Mouse (Mus musculus) bone marrow, adult 2 months (tissue): Measurements from ENCODE around the gene Zfp507. TPM values are rescaled to one million over a fixed set of nuclear protein-coding genes. Genes with fewer than 3 reads are reported as not detected.

ENCODE experiments used
- H3K27ac ChIP-seq: fragments of 200-500 bp; 2 replicates; pipeline ENCODE4 v1.5.1; 2012; ENCODE audit warnings: low read depth, mild to moderate bottlenecking, control low read depth, inconsistent platforms, low read length; ENCODE audit not compliant: control insufficient read depth, poor library complexity, insufficient read depth
- H3K4me1 ChIP-seq: fragments of 200-500 bp; 2 replicates; pipeline ENCODE4 v1.6.1; 2011; ENCODE audit warnings: low read length; ENCODE audit not compliant: control insufficient read depth, insufficient read depth
- H3K4me3 ChIP-seq: fragments of 200-500 bp; replicated peaks from 2 replicates; pipeline ENCODE3; 2011; ENCODE audit warnings: mild to moderate bottlenecking, low read depth, low read length, control low read depth; ENCODE audit not compliant: control insufficient read depth
- CTCF ChIP-seq: fragments of 200-500 bp; IDR thresholded peaks from 2 replicates; pipeline ENCODE4 v1.5.1; 2011; ENCODE audit warnings: low read length, control low read depth; ENCODE audit not compliant: control insufficient read depth, insufficient read depth
- POLR2A ChIP-seq: fragments of 200-500 bp; IDR thresholded peaks from 2 replicates; pipeline ENCODE4 v1.6.1; 2011; ENCODE audit warnings: low read depth, mild to moderate bottlenecking, control low read depth, low read length, borderline replicate concordance; ENCODE audit not compliant: control insufficient read depth
- WGBS: fragments of 180-500 bp; shearing (Covaris S2); methylation state at CpG from one replicate; pipeline ENCODE4 v1.1.7; 2018; 5-methylcytosine and 5-hydroxymethylcytosine counted together
- polyA plus RNA-seq: library from polyadenylated mRNA; stranded (reverse); fragments of >200 nt; gene quantifications from 2 replicates; pipeline ENCODE4 v1.2.4, GENCODE M21; 2011; ENCODE audit warnings: low replicate concordance; ENCODE audit not compliant: missing spikeins, insufficient read depth, insufficient read length

The Zfp507 gene
- polyA plus RNA-seq, 1 experiment = 12.2 TPM

GRCm38 (mm10) chr7:35794145-35794664, 8.6 kb downstream of the Zfp507 start:
- 76% methylated on average over 12 of the region's 12 CpGs for WGBS
- TF ChIP-seq CTCF (no peak), POLR2A (no peak)
- no peak overlapping the region for H3K4me3 ChIP-seq
- peaks cover 2% of the 10 kb centered on the region for H3K4me1 ChIP-seq
- H3K27ac ChIP-seq = no peak overlapping the region

DNA sequence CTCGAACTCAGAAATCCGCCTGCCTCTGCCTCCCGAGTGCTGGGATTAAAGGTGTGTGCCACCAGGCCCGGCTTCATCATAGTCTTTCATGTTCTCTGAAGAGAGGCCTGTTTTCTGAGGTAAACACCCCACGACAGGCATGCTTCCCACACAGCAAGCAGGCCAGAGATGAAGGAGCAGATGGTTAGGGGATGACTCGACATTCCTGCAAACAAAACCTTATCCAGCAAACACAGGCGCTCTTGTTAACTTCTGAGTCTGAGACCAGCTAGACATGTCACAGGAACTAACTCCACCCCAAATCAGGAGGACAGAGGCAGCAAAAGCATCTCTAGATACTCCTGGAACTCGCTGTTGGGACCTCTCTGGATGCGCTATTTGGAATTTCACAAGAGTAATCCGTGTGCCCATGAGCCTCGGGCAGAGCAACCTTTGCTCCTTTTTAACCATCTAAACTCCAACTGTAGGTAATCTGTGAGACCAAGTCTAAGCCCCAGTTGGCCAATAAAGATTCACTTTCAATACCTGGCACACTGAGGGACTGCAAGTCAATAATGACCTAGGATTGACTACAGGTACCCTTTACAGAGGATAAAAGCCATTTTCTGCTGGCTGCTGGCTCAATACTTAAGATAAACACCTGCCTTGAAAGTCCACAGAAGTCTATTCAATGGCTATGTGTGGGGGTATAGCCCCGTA, 10.5 kb downstream of the Zfp507 start:
- Histone ChIP-seq H3K27ac (no peak overlapping the region), H3K4me3 (no peak overlapping the region), H3K4me1 (peaks cover 2% of the 10 kb centered on the region)
- no peak for TF ChIP-seq CTCF
- TF ChIP-seq POLR2A = no peak
- WGBS = 76% methylated on average over 12 of the region's 12 CpGs

DNA sequence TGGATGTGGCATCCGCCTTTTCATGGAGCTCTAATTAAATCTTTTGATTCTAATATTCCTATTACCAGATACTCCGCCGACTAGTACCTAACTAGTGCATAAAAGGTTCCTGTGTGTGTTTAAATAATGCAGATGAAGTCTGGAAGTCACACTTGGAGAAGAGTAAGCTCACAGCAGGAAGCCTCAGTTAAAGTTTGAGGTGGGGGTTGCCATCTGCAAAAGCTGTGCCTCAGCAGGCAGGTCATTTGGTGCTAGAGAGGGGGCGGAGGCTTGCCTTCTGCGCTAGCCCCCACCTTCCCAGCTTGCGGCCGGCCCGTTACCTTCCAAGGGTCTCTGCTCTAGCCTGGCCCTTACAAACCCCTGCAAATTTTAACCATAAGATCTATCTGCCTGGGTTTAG, 11.9 kb downstream of the Zfp507 start:
- no peak overlapping the region for H3K4me3 ChIP-seq
- H3K27ac ChIP-seq = no peak overlapping the region
- no peaks in the 10 kb centered on the region for H3K4me1 ChIP-seq
- WGBS = 92% methylated on average over 8 of the region's 8 CpGs
- no peak for TF ChIP-seq CTCF
- no peak for TF ChIP-seq POLR2A

DNA sequence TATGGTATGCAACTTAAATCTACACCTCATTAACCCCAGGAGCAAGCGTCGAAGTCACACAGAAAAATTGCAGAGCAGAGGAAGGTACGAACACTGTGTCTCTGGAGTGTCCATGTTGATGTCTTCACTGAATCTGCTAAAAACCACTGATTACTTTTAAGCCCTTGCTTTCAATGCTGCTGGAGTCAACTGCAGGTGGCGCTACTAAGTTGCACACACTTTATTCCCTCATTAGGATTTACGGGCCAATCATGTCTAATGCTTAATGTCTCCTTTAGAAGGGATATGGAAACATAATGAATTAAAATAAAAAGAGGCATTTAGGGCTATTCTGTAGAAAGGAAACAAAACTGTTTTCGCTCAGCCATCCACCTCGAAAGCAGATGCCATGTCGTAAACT, 12.6 kb downstream of the Zfp507 start:
- TF ChIP-seq CTCF = no peak
- TF ChIP-seq POLR2A = no peak
- no peak overlapping the region for H3K27ac ChIP-seq
- 91% methylated on average over 8 of the region's 8 CpGs for WGBS
- H3K4me3 ChIP-seq = no peak overlapping the region
- H3K4me1 ChIP-seq = no peaks in the 10 kb centered on the region

DNA sequence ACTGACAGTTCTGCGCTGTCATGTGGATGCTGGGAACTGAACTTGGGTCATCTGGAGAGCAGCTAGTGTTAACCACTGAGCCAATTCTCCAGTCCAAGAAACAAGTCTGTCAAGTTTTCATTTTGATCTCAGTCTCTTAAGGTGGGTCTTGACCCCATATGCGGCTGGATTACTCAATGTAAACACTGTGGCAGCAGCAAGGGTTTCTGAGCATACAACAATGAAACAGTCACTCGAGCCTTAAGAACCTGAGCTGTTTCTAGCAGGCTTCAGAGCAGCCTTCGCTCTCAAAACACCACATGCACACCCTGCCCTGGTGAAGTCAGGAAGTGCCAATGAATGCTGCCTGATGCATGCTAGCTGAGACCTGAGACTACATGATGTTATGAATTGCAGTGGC, 17.2 kb downstream of the Zfp507 start:
- H3K4me3 ChIP-seq = no peak overlapping the region
- no peaks in the 10 kb centered on the region for H3K4me1 ChIP-seq
- H3K27ac ChIP-seq = no peak overlapping the region
- TF ChIP-seq POLR2A (no peak), CTCF (no peak)
- 87% methylated on average over 4 of the region's 4 CpGs for WGBS

GRCm38 (mm10) chr7:35782252-35782651, 20.6 kb downstream of the Zfp507 start:
- TF ChIP-seq POLR2A (no peak), CTCF (no peak)
- no peaks in the 10 kb centered on the region for H3K4me1 ChIP-seq
- no peak overlapping the region for H3K27ac ChIP-seq
- H3K4me3 ChIP-seq = no peak overlapping the region

DNA sequence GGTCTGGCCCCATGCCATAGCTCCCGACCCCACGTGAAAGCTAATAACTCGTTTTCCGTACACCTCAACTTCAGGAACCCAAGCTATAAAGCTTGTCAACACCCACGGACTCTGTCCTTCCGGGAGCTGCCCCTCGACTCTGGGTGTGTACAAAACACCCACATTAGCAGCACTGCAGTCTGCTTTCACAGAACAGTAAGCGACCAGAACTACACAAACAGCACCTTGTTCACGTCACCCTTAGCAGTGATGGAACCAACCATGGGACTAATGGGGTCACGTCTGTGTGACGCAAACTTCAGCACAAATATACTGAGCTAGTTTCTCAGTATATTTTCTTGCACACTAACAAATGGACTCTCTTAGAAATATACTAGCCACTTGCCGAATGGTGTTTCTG, 28.7 kb downstream of the Zfp507 start:
- H3K4me1 ChIP-seq = no peaks in the 10 kb centered on the region
- no peak for TF ChIP-seq CTCF
- TF ChIP-seq POLR2A = no peak
- no peak overlapping the region for H3K27ac ChIP-seq
- WGBS = 88% methylated on average over 12 of the region's 12 CpGs
- H3K4me3 ChIP-seq = no peak overlapping the region

DNA sequence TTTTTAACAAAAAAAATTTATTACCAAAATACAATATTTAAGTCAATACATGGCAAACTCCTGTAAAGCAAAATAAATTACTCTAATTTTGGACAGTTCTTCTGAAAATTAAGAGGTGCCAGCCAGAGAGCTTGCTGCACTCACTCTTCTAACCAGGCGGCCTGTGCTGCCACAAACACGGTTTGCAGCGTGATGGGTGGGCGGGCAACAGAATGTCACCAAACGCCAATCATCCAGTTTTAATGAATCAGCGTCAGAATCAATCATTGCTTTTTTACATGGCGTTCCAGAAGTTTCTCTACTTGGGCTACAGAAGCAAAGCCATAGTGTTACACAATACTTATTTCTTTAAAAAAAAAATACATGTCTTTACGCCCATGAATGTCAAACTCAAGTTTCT, 30.5 kb downstream of the Zfp507 start:
- Histone ChIP-seq H3K27ac (no peak overlapping the region), H3K4me3 (no peak overlapping the region), H3K4me1 (no peaks in the 10 kb centered on the region)
- no peak for TF ChIP-seq CTCF
- no peak for TF ChIP-seq POLR2A
- 89% methylated on average over 8 of the region's 8 CpGs for WGBS

- TF ChIP-seq POLR2A (no peak), CTCF (no peak)
- Histone ChIP-seq H3K4me1 (no peaks in the 10 kb centered on the region), H3K4me3 (no peak overlapping the region), H3K27ac (no peak overlapping the region)
Measured at GRCm38 (mm10) chr7:35771106-35771505, 31.7 kb downstream of the Zfp507 start.

DNA sequence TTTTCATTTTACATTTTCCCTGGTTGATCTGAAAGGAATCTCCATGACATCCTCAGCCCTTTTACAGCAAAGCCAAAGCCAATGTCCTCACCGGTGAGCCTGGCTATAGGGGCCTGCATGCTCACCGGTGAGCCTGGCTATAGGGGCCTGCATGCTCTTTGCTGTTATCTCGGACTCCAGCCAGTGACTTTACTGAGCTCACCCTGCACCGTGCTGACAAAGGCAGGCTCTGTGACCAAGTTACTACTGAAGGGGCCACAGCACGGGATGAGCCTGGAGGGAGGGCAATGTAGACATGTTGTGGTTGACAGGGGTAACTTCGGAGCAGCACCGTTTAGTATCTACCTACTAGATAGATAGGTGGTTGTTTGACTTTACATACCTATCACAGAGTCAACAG, 32.7 kb downstream of the Zfp507 start:
- WGBS = 77% methylated on average over 7 of the region's 7 CpGs
- Histone ChIP-seq H3K27ac (no peak overlapping the region), H3K4me3 (no peak overlapping the region), H3K4me1 (no peaks in the 10 kb centered on the region)
- no peak for TF ChIP-seq CTCF
- no peak for TF ChIP-seq POLR2A
